Comparison of ENCODE assay signal across 12 mouse cellular contexts in the genomic region with DNA sequence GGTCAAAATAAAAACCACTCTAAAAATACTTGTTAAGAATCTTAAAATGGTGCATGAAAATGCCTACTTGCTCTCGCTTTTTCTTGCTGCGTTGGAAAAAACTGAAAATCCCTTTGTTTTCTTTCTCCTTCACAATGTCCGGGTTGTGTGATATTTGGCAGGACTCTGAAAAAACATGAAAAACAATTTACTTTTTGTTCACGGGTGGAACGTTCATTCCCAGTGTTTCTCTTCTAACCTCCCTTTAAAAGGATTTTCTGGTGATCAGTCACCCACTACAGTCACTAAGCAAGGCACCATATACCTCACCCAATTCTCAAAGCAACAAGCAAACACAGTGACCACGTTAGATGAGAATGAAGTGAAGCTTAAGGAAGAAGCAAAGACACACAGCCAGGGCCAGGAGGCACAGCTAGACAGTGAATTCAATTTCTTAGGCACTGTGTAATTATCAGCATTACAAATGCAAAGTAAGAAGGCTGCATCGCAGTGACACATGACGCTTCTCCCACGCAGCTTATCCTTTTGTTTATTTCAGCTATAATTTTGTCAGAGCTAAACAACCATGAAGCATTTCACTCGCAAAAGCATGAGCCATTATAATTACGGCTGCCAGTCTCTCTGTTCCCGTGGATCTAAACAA.
DNase-seq lines count a peak whose midpoint lies in the region; ATAC-seq and TF ChIP-seq lines count a peak whose summit lies in the region.
"Had no signal": no experiment of that assay in that cellular context is flagged by ENCODE, and none has a peak within 500 bp of the region (broad histone marks: within the 10 kb centered on the region; RNA-seq: fewer than 3 reads in every experiment).

No protein-coding gene starts in this region.

- 27% methylated on average over 12 of the region's 12 CpGs for WGBS in forebrain, embryonic 16.5 days
- WGBS in hindbrain, postnatal 0 days: 30% methylated on average over 12 of the region's 12 CpGs
- WGBS in neural tube, embryonic 15.5 days: 37% methylated on average over 12 of the region's 12 CpGs
- WGBS in heart, embryonic 11.5 days (ENCODE audit: insufficient replicate concordance): 82% methylated on average over 12 of the region's 12 CpGs

- peaks cover 3% of the 10 kb centered on the region; the same call in 1 of the 2 replicates for H3K9me3 ChIP-seq in forebrain, embryonic 16.5 days (ENCODE audit: control insufficient read depth, low read length)
- H3K9me3 ChIP-seq in hindbrain, postnatal 0 days (ENCODE audit: low read length): no peaks in the 10 kb centered on the region
- no peaks in the 10 kb centered on the region for H3K9me3 ChIP-seq in neural tube, embryonic 15.5 days (replicated peaks)
- no peaks in the 10 kb centered on the region for H3K9me3 ChIP-seq in heart, embryonic 11.5 days (replicated peaks; ENCODE audit: control insufficient read depth, low read length)
- H3K9me3 ChIP-seq: lung, embryonic 15.5 days had no signal

- no peaks in the 10 kb centered on the region for H3K36me3 ChIP-seq in forebrain, embryonic 16.5 days (ENCODE audit: control insufficient read depth, insufficient read depth)
- H3K36me3 ChIP-seq in hindbrain, postnatal 0 days (ENCODE audit: insufficient read depth, low read length): no peaks in the 10 kb centered on the region
- H3K36me3 ChIP-seq in neural tube, embryonic 15.5 days: no peaks in the 10 kb centered on the region
- H3K36me3 ChIP-seq in heart, embryonic 11.5 days (ENCODE audit: control insufficient read depth, insufficient read depth, low read length): peaks cover 8% of the 10 kb centered on the region
- H3K36me3 ChIP-seq: limb, embryonic 12.5 days; lung, embryonic 15.5 days had no signal

- intact Hi-C loops in left cerebral cortex, postnatal 4 days (cut with DNase I): no loop called here

- H3K4me1 ChIP-seq in forebrain, embryonic 16.5 days (replicated peaks; ENCODE audit: control insufficient read depth, insufficient read depth, low read length): peaks cover 10% of the 10 kb centered on the region; the same call in 1 of the 2 replicates
- H3K4me1 ChIP-seq in hindbrain, postnatal 0 days (ENCODE audit: insufficient read depth, low read length): no peaks in the 10 kb centered on the region
- H3K4me1 ChIP-seq in neural tube, embryonic 15.5 days: no peaks in the 10 kb centered on the region
- H3K4me1 ChIP-seq in heart, embryonic 11.5 days (ENCODE audit: control insufficient read depth, insufficient read depth, low read length): peaks cover 7% of the 10 kb centered on the region
- H3K4me1 ChIP-seq: limb, embryonic 12.5 days; lung, embryonic 15.5 days had no signal

- peak overlapping the region; percentile 26; the same call in 1 of the 2 replicates for H3K4me2 ChIP-seq in forebrain, embryonic 16.5 days (ENCODE audit: low read length)
- H3K4me2 ChIP-seq in hindbrain, postnatal 0 days (ENCODE audit: low read depth, low read length): no peak overlapping the region
- peak overlapping the region; percentile 34 for H3K4me2 ChIP-seq in neural tube, embryonic 15.5 days
- H3K4me2 ChIP-seq in heart, embryonic 11.5 days: no peak overlapping the region
- H3K4me2 ChIP-seq: limb, embryonic 12.5 days; lung, embryonic 15.5 days had no signal

- peak overlapping the region; percentile 21 for H3K27ac ChIP-seq in forebrain, embryonic 16.5 days (ENCODE audit: low read length)
- H3K27ac ChIP-seq in hindbrain, postnatal 0 days: no peak overlapping the region
- peak overlapping the region; percentile 8; the same call in 1 of the 2 replicates for H3K27ac ChIP-seq in neural tube, embryonic 15.5 days (replicated peaks)
- no peak overlapping the region for H3K27ac ChIP-seq in heart, embryonic 11.5 days (ENCODE audit: low read depth, low read length)
- H3K27ac ChIP-seq: limb, embryonic 12.5 days; lung, embryonic 15.5 days had no signal

- TF ChIP-seq CTCF in hindbrain, postnatal 0 days (IDR thresholded peaks at IDR 0.05; ENCODE audit: low read depth): no peak

- H3K4me3 ChIP-seq in forebrain, embryonic 16.5 days (replicated peaks; ENCODE audit: low read length): no peak overlapping the region
- H3K4me3 ChIP-seq in hindbrain, postnatal 0 days (ENCODE audit: low read length): no peak overlapping the region
- no peak overlapping the region for H3K4me3 ChIP-seq in neural tube, embryonic 15.5 days (replicated peaks)
- H3K4me3 ChIP-seq in heart, embryonic 11.5 days (ENCODE audit: low read depth, low read length): no peak overlapping the region
- H3K4me3 ChIP-seq: limb, embryonic 12.5 days; lung, embryonic 15.5 days had no signal

- no peak overlapping the region for H3K9ac ChIP-seq in forebrain, embryonic 16.5 days (replicated peaks; ENCODE audit: low read depth, low read length)
- H3K9ac ChIP-seq in hindbrain, postnatal 0 days (replicated peaks; ENCODE audit: low read length): no peak overlapping the region
- no peak overlapping the region for H3K9ac ChIP-seq in neural tube, embryonic 15.5 days (replicated peaks)
- no peak overlapping the region for H3K9ac ChIP-seq in heart, embryonic 11.5 days (ENCODE audit: low read depth, low read length)
- H3K9ac ChIP-seq: limb, embryonic 12.5 days; lung, embryonic 15.5 days had no signal

- no peaks in the 10 kb centered on the region for H3K27me3 ChIP-seq in forebrain, embryonic 16.5 days (replicated peaks; ENCODE audit: control insufficient read depth, insufficient read depth, low read length)
- no peaks in the 10 kb centered on the region for H3K27me3 ChIP-seq in hindbrain, postnatal 0 days (ENCODE audit: insufficient read depth, low read length)
- H3K27me3 ChIP-seq in neural tube, embryonic 15.5 days (replicated peaks): no peaks in the 10 kb centered on the region
- H3K27me3 ChIP-seq in heart, embryonic 11.5 days (ENCODE audit: control insufficient read depth, insufficient read depth, low read length): no peaks in the 10 kb centered on the region
- H3K27me3 ChIP-seq: limb, embryonic 12.5 days; lung, embryonic 15.5 days had no signal

- ATAC-seq in forebrain, embryonic 16.5 days: peak; percentile 85
- ATAC-seq in hindbrain, postnatal 0 days: no peak
- 0 out of 2 replicates have a peak, but pooled peaks have one; percentile 24 for ATAC-seq in neural tube, embryonic 15.5 days (ENCODE audit: low FRiP score)
- ATAC-seq in heart, embryonic 11.5 days (replicated peaks; ENCODE audit: insufficient number of reproducible peaks, low FRiP score, low TSS enrichment): no peak

- DNase-seq in left cerebral cortex, adult 8-10 months (ENCODE audit: low spot score in 2 of 2): peak; percentile 9 to 17
- DNase-seq in left cerebral cortex, postnatal 4 days: no peak
- DNase-seq in hindbrain, postnatal 0 days (ENCODE audit: low spot score): peak; percentile 4
- DNase-seq in gastrocnemius, adult 8-10 months (ENCODE audit: low spot score in 2 of 2): no peak
- DNase-seq: cerebellum, adult 9-10 months; gastrocnemius, postnatal 14 days; kidney, adult 9 months had no signal

Comparison
In these comparisons a context has a peak if more than half of its experiments do, and no peak if none do; other contexts are left out.
1. DNase-seq: peak in left cerebral cortex, adult 8-10 months (2 of 2) and hindbrain, postnatal 0 days (single experiment); none in left cerebral cortex, postnatal 4 days (single experiment) and gastrocnemius, adult 8-10 months (0 of 2).
2. ATAC-seq: peak in forebrain, embryonic 16.5 days (single experiment) and neural tube, embryonic 15.5 days (single experiment); none in hindbrain, postnatal 0 days (single experiment) and heart, embryonic 11.5 days (single experiment).
3. H3K27ac ChIP-seq: peak in forebrain, embryonic 16.5 days (single experiment) and neural tube, embryonic 15.5 days (single experiment); none in hindbrain, postnatal 0 days (single experiment) and heart, embryonic 11.5 days (single experiment).
4. H3K4me2 ChIP-seq: peak in forebrain, embryonic 16.5 days (single experiment) and neural tube, embryonic 15.5 days (single experiment); none in hindbrain, postnatal 0 days (single experiment) and heart, embryonic 11.5 days (single experiment).